Mouse (Mus musculus): Measurements from ENCODE around the gene Thsd4.

Thsd4 gene

GRCm38 (mm10) chr9:60456651-60457050, 65.2 kb downstream of the Thsd4 start:
- DNase-seq (ENCODE audit: low spot score in 2 of 2) = no peak

DNA sequence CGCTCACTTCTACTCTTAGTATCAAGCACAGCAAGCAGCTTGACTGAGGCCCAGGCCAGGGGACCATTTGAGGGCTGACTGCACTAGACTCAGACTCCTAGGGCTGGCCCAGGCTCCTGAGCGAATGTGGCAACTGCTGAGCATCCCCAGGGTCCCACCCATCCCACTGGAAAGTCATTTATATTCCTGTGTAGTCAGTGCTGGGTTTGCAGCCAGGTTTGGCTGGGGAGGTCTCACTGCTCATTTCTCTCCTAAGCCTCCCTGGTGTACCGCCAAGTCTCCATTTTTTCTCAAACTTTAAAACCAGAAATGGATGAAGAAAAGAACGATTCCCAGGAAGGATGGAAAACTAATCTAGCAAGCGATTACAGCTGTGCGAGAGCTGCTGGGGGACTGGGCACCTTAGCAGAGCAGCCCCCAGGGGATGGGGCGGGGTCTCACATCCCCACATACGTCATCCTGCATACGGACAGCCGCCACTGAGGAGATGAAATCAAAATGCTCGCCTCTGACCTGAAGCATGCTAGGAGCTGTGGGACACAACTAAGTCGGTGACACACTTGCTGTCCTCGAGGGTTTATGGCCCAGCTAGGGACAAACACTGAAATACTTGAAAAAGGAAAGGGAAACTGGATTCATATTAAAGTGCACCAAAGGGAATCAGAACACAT, 67.3 kb downstream of the Thsd4 start:
- peak in 1 of 2 experiments; percentile 46 for DNase-seq (ENCODE audit: low spot score in 2 of 2)

GRCm38 (mm10) chr9:60449498-60449897, 72.3 kb downstream of the Thsd4 start:
- no peak for DNase-seq (ENCODE audit: low spot score in 2 of 2)

DNA sequence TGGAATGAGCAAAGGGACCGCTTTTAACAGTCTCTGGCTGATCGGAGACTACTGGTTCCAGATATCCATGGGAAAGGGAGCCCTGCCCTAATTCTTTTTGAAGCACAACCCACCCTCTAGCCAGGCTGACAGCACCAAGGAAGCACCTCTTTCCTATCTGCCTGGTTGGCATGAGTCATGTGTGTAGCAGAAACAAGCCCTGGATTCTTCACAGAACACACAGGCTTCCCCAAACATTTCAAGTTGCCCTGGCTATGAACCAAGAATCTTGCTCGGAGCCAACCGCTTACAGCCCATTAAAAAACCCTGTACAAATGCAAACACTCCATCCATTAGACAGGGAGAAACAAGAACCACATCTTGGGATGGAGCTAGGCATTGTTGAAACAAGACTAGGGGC, 76.0 kb downstream of the Thsd4 start:
- peak in 1 of 2 experiments; percentile 10 for DNase-seq (ENCODE audit: low spot score in 2 of 2)

GRCm38 (mm10) chr9:60441274-60441902, 80.5 kb downstream of the Thsd4 start:
- DNase-seq (ENCODE audit: low spot score in 2 of 2) = no peak

DNA sequence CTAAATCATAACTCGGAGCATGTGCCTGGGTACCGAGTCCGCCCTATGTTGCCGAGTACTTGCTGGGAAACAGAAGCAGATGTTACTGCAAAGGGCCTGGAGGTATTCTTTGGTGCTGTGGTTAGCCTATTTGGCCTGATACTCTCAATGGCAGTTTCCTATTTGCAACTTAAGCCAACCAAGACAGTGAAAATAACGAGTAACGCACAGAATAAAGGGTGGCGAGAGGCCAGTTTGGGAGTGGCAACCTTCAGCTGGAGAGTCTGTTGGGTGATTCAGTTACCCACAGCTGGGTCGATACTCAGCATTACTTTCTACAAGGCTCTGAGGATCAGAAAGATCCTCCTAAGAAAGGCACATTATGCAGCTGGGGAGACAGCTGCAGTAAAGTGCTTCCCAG, 81.3 kb downstream of the Thsd4 start:
- DNase-seq (ENCODE audit: low spot score in 2 of 2) = no peak

DNA sequence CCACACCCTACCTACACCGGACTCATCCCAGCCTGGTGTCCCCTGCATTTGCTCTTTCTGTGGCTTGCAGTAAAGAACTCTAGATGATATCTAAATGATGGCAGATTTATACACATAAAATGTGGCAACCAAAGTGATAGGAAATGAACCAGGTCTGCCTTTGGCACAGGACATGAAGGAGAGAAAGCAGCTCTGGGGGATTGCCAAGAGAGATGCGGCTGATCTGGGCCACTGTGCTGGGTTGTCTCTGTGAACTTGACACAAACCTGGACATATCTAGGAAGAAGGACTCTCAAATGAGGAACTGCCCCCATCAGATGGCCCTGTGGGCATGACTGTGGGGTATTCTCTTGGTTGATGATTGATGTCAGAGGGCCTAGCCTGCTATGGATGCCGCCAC, 85.6 kb downstream of the Thsd4 start:
- DNase-seq (ENCODE audit: low spot score in 2 of 2) = no peak

DNA sequence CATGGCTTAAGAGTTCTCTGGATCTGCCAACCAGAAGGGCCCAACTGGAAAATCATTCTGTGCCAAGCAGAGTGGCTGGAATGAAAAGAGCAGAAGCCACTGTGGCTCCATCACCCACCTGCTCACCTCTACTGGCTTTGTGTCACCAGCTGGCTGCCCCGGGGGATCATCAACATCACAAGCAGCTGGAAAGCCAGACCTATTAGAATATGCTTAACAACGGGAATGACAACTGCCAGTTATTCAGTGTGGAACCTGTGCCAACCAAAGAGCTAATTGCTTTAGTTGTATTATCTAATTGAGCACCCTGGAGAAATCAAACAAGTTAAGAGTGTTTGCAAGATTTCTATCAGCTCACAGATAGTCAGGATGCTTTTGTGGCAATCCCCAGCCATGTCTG, 87.8 kb downstream of the Thsd4 start:
- DNase-seq (ENCODE audit: low spot score in 2 of 2) = no peak

DNA sequence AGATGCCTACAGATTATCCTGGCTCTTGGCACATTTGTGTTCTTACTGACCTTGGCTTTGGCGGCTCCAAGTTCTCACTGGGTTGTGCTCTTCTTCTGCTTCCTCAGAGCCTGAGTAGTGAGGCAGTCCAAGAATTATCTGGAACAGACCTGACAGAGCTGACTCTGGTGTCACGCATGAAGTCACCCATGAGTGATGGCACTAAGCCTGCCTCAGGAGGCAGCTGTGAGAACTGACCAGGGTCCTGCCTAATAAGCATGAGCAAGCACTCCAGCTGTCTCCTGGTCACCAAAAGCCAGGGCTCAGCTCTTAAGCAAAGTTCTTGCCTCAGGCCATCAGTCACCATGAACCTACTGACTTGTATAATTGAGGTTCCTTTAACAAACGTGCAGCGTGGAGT, 89.9 kb downstream of the Thsd4 start:
- no peak for DNase-seq (ENCODE audit: low spot score in 2 of 2)

- DNase-seq (ENCODE audit: low spot score in 2 of 2) = no peak
These were observed 91.8 kb downstream of the Thsd4 start for GRCm38 (mm10) chr9:60430017-60430416.

GRCm38 (mm10) chr9:60414076-60414755, 107.6 kb downstream of the Thsd4 start:
- DNase-seq (ENCODE audit: low spot score in 2 of 2) = no peak

DNA sequence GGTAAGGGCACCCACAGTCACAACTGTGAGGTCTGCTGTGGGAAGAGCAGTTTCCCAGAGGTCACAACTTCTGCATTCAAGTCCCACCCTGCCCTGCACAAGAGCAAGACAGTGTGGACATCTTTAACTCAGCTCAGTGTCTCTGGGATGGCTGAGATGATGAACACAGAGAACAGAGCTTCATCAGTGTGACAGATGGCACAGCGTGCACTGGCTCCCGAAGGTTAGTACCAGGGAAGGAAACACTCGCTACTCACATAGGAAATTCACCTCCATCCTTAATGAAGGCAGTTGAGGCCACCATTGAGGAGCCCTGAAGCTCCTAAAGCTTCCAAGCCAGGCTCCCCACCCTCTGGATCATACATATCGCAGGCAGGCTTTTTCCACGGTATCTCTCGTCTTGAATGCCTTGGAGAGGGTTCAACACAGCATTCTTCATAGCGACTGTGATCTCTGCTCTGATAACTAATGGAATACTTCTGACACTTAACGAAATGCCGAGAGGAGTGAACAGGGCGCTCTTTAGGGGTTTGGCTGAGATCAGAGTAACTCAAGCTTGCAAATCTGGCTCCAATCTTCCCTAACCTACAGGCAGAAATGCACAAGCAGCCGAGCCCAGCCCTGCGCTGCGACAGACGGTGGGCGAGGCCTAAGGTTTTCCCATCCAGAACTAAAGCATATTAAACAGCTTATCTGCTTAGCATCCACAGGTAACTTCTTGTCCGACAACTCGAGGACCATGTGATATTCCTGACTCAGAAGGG, 110.8 kb downstream of the Thsd4 start:
- DNase-seq (ENCODE audit: low spot score in 2 of 2) = peak in 1 of 2 experiments; percentile 16

DNA sequence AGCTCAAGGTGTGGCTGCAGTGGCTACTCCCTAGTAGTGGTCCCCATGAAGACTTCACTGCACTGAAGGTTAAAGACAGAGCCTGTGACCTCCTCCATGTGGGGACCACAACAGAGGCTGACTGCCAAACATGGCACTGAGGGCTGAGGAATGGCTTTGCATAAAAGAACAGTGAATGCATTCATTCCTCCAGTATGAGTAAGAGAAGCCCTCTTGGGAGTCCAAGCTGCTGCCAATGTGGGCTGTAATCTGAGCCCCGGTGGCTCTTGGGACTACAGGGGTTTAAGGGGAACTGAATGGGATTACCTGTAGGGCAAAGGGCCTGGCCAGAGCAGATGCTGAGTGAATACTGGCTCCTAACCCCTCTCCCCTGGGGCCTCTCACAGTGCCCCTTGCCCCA, 114.5 kb downstream of the Thsd4 start:
- DNase-seq (ENCODE audit: low spot score in 2 of 2) = no peak

GRCm38 (mm10) chr9:60405777-60406176, 116.1 kb downstream of the Thsd4 start:
- peak in 1 of 2 experiments; percentile 50 for DNase-seq (ENCODE audit: low spot score in 2 of 2)

GRCm38 (mm10) chr9:60402681-60403080, 119.2 kb downstream of the Thsd4 start:
- no peak for DNase-seq (ENCODE audit: low spot score in 2 of 2)

DNA sequence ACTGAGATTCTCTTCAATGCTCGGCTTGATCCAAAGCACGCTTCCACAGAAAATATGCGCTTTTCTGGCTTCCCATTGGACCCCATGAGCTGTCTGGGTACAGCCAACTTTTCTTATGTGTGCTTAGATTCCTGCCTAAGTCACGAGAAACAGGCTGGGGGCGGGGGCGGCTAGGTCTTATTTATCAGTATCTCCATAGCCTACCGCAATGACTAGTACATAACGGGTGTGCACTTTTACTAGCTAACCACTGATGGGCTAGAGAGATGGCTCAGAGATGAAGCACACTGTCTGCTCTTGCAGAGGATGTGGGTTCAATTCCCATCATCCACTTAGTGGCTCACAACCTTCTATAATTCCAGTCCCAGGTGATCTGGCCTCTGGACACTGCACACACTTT, 121.8 kb downstream of the Thsd4 start:
- no peak for DNase-seq (ENCODE audit: low spot score in 2 of 2)

- no peak for DNase-seq (ENCODE audit: low spot score in 2 of 2)
These were observed 123.8 kb downstream of the Thsd4 start for GRCm38 (mm10) chr9:60398073-60398472.

DNA sequence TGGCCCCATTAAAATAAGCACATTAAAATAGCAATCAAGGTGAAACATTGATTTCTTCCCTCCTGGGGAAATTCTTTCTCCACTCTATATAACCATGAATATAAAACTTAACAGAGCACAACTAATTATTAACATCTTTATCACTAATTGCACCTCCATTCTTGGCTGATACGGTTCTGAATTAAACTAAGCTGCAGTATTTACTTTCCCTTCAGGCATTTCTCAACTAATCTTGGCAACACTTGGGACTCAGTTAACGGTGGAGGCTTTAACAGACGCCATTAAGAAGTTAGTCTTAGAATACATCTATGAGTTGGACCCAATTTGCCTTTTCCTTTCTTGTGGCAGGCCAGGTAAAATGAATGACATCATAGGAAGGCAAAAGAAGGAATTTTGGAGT, 125.8 kb downstream of the Thsd4 start:
- DNase-seq (ENCODE audit: low spot score in 2 of 2) = no peak

- no peak for DNase-seq (ENCODE audit: low spot score in 2 of 2)
These were observed 128.9 kb downstream of the Thsd4 start for GRCm38 (mm10) chr9:60392916-60393315.

- no peak for DNase-seq (ENCODE audit: low spot score in 2 of 2)
These were observed 137.1 kb downstream of the Thsd4 start for GRCm38 (mm10) chr9:60384751-60385150.

DNA sequence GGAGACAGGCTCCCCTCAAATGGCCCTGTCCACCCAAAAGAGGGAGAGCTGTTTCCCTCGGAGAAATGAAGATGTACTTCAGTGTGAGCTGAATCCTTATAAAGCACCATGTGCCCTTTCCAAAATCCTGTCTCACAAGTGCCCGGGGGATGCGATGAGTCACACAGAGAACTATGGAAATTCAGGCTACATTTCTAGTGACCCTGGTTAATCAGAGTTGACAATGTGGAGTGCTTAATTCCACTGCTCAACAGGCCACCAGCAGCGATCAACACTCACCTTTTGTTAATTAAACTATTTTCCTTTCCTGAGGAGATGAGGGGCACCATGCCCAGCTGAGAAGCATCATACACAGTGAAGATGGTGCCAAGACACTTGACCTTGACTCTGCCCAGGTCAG, 138.9 kb downstream of the Thsd4 start:
- DNase-seq (ENCODE audit: low spot score in 2 of 2) = no peak

GRCm38 (mm10) chr9:60382526-60382925, 139.3 kb downstream of the Thsd4 start:
- no peak for DNase-seq (ENCODE audit: low spot score in 2 of 2)

Measured in urinary bladder, adult 18-20 months (tissue).